Mouse (Mus musculus): Measurements from ENCODE around the gene Abhd17b. TPM values are rescaled to one million over a fixed set of nuclear protein-coding genes. Genes with fewer than 3 reads are reported as not detected.

The Abhd17b gene
- polyA plus RNA-seq, 1 experiment from 2014 or later = 18.0 TPM

DNA sequence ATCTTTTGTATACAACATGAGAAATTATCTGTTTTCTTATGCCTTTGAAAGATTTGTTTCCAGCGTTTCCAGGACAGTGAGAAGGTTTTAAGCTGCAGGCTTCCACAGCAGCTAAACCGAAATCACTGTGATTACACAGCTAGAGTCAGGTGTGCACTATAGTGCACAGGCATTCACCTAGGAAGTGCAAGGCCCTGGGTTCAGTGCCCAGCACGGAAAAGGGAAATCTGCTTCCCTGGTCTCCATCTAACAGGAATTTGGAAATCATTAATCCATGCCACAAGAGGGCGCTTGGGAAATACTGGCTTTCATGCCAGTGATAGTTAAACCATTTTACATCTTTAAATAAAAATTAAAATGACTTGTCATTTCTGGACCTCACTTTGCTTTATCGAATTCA is 81.1 kb downstream of the Abhd17b start:
- Histone ChIP-seq H3K4me1 (peaks cover 15% of the 10 kb centered on the region), H3K4me2 (no peak overlapping the region), H3K9ac (no peak overlapping the region), H3K27me3 (replicated peaks) (no peaks in the 10 kb centered on the region), H3K27ac (replicated peaks) (no peak overlapping the region), H3K36me3 (no peaks in the 10 kb centered on the region), H3K4me3 (no peak overlapping the region), H3K9me3 (no peaks in the 10 kb centered on the region)
- WGBS = 26% methylated on average over 5 of the region's 5 CpGs
- ATAC-seq (ENCODE audit: extremely low read depth, insufficient number of reproducible peaks, low FRiP score, low TSS enrichment) = no peak

Other genes starting within 250 kb of the Abhd17b start
- gene Gda, start 179.7 kb upstream of the Abhd17b start, polyA plus RNA-seq (2015; fragmentation: Nextera tagmentation; extraction: Ambion mirVana) = 0.08 and 0.19 TPM in 2 replicates
- 41.0 and 43.1 TPM in 2 replicates for gene 1110059E24Rik, start 209 bp upstream of the Abhd17b start, polyA plus RNA-seq (2015; fragmentation: Nextera tagmentation; extraction: Ambion mirVana)
- gene Cemip2, start 125.2 kb downstream of the Abhd17b start, polyA plus RNA-seq (2015; fragmentation: Nextera tagmentation; extraction: Ambion mirVana) = 55.2 and 58.9 TPM in 2 replicates

Measured in heart, embryonic 13.5 days (tissue).